Mouse (Mus musculus): ENCODE measurements around the gene Asb1.

Asb1 gene

DNA sequence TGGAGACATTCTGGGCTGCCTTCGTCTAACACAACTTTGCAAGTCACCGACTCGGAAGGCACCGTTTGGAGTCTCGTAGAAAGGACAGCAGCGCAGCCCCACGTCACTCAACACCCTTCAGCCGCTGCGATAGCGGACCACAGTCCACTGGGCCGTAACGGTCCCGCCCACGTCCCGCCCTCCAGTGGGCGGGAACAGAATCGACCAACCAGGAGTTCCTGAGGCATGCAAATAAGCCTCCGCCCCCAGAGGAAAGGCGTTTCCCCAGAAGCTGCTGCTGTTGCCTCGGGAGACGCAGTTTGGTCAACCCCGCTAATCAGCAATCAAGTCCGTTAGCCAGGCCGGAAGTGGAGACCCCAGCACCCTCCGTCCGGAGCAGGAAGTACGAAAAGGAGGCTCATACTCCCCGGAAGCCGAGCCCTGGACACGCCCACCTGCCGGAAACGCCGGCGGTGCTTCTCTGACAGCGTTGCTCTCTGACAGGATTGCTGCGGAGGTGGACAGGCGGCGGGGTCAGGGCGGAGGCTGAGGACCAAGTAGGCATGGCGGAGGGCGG, at the start of gene Asb1:
Gene Asb1, plus strand, starts transcription at position 274 of the 556 bp plus-strand sequence.
- peak; percentile 96 for DNase-seq (ENCODE audit: low read depth, low spot score)

DNA sequence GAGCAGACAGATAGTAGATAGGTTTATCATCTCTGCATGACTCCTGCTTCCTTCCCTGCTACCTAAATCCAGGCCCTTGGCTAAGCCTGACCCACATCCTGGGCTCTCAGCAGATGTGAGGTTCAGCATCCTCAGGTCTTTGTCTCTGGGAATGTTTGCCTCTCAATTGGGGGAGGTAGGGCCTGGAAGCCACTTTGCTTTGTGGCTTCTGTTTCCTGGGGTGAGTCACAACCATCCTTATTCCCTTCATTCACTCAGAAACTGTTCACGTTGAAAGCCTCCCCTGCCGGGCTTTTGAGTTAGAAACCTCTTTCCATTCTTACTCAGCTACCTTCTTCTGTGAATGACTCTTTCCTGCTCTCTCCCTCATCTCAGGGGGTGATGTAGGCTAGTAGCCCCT, 47.6 kb upstream of the Asb1 start:
- no peak for DNase-seq (ENCODE audit: low read depth, low spot score)

DNA sequence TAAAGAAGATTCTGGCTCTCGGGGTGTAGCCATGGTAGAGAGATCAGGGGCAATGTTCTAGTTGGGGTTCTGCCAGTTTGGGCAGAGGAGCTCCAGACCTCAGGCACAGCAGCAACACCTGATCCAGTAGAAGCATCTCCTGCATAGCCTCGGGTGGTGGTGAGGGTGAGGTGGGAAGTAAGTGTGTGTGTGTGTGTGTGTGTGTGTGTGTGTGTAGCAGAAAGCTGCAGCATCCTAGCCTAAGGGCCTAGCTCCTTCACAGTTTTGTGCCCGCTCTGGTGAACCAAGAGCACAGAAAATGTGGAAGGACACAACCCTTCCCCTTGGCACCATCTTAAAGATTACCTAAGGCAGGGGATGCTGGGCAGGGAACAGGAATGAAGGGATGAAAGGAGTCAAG, 46.4 kb upstream of the Asb1 start:
- no peak for DNase-seq (ENCODE audit: low read depth, low spot score)

DNA sequence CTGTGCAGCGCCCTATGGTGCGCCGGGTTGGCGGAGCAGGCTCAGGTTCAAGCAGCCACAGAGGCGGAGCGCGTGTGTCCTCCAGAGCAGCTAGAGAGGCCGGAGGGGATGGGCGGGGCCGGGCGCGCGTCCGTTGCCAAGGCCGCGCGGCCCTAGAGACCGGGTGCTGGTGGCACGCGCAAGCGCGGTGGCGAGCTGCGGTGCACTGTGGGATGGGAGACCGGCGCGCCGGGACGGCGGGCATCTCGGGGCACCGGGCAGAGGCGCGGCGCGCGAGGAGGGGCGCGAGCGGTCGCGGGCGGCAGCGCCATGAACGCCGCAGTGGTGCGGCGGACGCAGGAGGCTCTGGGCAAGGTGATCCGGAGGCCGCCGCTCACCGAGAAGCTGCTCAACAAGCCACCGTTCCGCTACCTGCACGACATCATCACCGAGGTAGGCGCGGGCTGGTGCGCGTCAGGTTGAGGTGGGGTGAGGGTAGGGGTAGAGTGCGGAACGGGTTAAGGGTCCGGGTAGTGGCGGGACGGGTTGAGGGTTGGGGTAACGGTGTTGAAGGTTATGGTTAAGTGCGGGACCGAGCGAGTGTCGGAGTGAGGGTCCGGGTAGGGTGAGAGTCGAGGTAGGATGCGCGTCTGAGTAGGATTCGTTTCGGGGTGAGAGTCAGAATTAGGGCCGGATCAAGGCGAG, 45.7 kb upstream of the Asb1 start, which contains the start of gene Traf3ip1:
Gene Traf3ip1, plus strand, starts transcription at position 191 of the 684 bp plus-strand sequence.
- peak; percentile 75 for DNase-seq (ENCODE audit: low read depth, low spot score)

DNA sequence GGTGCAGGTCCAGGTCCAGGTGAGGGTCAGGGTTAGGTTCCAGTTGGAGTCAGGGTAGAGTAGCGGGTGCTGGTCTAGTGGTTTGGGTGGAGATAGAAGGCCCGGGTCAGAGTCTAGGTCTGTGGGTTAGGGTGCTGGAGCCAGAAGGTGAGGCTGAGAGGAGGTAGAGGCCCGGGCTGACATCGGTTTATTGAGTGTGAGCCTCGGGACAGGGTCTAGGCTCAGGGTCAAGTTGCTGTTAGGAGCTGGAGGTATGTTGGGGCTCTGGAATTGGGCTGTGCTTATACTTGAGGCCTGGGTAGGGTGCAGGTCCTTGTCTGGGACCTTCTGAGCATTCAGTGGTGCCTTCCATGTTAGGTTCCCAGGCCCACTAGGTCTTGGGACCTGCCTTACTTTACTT, 45.0 kb upstream of the Asb1 start:
- no peak for DNase-seq (ENCODE audit: low read depth, low spot score)

DNA sequence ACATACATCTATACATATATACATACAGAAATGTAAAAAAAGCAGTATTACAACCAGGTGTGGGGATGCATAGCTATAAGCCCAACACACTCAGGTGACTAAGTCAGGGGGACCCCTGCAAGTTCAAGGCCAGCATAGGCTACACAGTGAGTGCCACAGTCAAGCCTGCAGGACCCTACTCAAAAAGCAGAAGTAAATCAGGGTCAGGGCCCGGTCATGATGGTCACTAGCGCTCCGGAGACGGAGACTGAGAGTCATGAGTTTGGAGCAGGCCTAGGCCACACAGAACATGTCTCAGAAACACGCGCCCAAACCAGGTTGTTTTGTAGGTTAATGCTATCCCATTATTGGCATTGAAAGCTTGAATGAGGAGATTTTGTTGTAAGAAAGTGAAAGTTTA, 41.8 kb upstream of the Asb1 start:
- DNase-seq (ENCODE audit: low read depth, low spot score): no peak

DNA sequence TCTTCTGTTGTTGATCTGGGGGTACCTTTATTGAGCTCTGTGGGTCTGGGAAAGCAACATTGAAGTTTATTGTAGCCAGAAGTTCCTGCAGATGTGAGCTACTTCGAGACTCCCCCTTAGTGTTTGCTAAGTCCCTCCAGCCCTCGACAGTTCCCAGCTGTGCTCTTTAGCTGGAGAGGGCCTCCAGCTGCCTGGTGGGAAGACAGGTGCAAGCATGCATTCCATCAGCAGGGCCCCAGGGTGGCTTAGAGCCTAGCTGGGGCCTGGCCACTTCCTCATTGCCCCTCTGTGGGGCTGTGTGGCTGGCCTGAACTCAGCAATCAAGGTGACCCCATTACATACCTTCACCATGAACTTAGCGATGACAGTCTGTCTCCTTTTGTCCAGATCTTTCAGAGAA, 35.7 kb upstream of the Asb1 start:
- no peak for DNase-seq (ENCODE audit: low read depth, low spot score)

DNA sequence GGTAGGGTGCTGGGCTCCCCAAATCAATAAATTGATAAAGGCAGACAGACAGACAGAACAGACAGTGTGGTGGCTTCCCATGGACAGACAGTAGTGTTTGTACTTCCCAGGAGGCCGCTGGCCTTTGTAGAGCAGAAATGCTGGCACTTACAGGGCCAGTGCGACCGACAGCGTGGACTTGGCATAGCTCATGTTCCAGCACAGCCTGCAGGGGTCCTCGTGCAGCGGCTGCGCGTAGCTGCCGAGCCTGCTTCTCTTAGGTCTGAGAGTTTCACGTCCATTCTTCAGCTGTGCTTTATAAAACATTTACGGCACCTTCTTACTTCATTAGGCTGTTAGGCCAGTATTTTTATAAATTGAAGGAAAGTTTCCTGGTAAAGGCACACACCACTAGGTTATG, 25.4 kb upstream of the Asb1 start:
- DNase-seq (ENCODE audit: low read depth, low spot score): no peak

DNA sequence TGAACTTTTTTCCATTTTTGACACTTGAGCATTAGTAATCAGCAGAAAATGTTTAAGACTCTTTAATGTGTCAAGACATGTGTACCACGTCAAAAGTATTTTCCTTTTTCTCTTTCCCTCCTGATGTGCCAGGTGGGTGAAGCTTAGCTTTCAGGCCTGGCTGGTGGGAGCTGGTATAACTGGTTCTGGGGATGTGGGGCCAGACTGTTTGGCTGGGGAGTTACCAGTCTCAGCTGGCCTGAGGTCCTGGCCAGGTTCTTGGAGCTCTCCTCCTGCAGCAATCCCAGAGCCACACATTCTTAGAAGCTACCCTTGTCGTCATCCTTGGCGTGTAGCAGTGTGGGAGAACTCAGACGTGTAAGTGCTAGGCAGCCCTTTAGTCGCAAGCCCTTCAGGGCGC, 24.7 kb upstream of the Asb1 start:
- no peak for DNase-seq (ENCODE audit: low read depth, low spot score)

DNA sequence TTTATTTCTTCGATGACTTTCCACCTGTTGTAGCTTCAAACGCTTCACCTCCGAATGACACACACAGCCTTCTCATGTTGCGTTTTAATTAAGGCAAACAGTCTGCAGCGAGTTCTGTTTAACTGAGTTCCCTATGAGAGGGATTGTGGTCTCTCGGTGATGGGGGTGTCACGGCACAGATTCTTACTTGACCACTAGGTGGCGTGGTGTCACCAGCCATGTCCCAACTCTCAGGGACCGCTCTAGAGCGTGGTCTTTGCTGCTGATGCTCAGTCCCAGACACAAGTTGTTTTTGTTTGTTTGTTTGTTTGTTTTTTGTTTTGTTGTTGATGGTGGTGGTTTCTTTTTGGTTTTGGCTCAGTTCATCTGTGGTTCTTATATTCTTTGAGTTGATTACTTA, 16.6 kb upstream of the Asb1 start:
- peak; percentile 13 for DNase-seq (ENCODE audit: low read depth, low spot score)

DNA sequence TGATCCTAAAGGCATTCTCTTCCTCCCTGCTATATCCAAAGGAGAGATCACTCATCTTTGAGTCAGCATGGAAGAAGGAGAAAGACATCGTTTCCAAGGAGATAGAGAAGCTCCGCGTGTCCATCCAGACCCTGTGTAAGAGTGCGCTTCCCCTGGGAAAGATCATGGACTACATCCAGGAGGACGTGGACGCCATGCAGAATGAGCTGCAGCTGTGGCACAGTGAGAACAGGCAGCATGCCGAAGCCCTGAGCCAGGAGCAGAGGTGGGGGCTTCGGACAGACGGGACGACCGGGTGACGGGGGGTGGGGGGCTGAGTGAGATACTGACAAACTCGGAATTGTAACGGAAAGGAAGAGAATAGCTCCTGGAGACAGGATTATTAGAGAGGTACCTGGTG, 14.5 kb upstream of the Asb1 start:
- DNase-seq (ENCODE audit: low read depth, low spot score): no peak

DNA sequence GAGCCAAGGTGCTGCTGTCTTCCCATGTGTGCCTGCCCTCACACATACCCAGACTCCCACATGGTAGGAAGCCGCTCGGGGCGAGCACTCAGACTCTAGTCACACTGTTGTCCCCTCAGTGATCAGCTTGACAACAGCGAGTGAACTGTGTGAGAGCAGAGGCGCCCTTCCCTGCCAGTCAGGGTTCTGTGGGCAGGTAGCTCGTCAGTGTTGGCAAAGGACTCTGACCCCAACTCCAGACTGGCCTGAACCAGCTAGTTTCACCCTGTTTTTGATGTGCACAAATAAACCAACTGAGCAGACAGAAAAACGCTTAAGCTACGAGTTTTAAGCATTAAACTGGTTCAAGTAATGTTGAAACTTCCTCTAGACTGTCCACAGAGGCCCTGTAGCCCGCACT, 10.2 kb upstream of the Asb1 start:
- no peak for DNase-seq (ENCODE audit: low read depth, low spot score)

DNA sequence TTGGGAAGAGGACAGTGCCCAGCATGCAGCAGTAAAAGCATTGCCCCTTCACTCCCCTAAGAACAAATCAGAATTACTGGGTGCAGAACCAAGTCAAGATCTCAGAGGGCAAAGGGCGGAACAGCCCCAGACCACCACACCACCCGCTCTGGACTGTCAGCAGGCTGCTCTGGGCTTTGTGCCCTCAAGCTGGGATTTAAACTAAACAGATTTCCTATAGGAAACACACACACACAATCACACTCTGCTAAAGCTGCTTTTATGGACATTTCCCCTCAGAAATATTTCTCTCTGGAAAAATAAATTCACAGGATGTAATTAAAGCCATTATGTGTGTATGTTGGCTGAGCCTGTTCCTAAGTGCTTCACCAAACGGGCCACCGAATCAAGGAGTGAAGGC, 8.1 kb upstream of the Asb1 start:
- DNase-seq (ENCODE audit: low read depth, low spot score): no peak

DNA sequence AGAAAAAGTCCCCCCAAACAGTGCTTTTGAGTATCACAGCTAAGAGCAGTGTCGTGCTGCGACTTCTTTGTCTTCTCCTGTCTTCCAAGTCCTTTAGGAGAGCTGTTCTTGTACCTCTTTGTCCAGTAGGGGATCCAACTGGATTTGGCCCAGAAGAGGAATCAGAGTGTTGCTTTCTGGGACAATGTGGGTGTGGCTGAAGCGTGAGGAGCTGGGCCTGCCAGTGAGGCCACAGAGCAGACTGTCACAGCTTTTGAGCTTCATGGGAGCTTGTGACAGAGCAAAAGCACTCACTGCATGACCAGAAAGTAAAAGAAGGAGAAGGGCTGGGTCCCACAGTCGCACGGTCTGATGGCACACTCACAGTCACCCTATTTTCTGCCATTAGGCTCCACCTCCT, 7.5 kb upstream of the Asb1 start:
- DNase-seq (ENCODE audit: low read depth, low spot score): no peak

DNA sequence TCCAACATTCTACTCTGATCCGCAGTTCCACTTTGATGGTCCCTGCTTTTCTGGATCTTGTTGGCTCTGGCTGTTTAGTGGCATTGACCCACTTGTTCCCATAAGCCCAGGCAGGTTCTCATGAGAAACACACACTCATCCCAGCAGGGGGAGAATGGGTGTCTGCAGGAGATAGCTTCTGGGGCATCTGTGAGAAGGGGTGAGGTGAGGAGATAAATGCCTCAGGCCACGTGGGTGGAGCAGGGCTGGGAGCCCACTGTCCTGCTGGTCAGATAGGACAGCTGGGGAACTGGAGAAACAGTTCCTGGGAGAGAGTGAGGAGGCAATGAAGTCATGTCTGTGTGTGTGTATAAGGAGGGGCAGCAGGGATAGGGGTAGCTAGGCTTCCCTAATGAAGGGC, 6.9 kb upstream of the Asb1 start:
- no peak for DNase-seq (ENCODE audit: low read depth, low spot score)

DNA sequence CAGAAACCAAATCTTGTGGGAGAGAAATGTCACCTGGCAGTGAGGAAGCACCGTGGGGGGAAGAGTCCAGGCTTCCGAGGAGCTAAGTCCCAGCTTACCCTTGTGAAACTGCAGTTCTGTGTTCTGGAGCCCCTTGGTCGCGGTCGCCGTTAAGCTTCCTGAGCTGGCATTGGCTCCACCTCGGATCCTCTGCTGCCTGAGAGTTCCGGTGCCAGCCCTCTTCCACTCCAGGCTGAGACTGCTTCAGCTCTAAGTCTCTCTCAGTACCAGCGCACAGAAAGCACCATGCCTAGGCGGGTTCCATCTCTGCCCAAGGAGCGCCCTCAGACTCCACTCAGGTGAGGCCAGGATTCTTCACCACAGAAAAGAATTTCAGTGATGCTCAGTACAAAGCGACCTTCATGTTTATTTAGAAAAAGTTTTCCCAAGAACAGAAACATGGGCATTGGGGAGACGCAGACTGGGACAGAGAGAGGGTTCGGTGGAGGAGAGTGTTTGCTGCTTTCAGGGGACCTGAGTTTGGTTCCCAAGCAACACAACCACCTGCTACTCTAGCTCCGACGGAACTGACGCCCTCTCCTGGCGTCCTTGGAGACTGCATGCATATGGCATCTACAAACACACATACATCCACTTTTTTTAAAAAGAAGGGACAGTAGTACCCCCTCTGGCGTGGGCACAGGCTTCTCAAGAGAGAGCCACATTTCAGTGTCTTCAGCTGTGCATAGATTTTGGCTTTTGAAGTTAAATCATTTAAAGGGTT, 6.2 kb upstream of the Asb1 start:
- DNase-seq (ENCODE audit: low read depth, low spot score): no peak

DNA sequence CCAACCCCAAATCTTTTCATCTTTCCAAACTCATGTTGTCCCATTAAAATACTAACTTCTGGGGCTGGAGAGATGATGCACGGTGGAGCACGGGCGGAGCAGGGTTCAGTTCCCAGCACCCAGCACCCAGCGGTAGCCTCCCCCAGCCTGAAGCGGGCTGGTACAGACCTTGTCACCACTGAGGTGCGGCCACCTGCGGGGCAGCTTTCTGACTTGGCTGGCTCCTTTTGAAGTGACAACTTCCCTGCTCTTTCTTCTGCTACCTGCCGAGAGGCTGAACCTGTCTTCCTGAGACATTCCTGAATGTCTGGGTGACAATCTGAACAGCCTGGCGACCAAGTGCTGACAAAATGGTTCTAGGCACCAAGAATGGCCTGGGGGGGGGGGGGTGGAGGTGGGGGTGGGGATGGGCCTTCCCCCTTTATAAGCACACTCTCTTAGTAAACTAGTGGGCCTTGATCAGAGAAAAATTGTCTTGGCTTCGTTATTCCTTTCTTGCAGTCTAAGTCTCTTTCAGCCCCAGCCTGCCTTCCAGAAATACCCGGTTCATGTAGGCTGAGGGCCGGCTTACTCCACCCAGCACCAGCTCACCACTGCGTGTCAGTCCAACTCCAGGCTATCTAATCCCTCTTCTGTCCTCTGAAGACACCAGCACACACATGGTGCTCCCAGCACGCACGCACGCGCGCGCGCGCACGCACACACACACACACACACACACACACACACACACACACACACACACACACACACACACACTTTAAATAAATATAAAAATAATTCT, 2.4 kb upstream of the Asb1 start:
- DNase-seq (ENCODE audit: low read depth, low spot score): no peak

DNA sequence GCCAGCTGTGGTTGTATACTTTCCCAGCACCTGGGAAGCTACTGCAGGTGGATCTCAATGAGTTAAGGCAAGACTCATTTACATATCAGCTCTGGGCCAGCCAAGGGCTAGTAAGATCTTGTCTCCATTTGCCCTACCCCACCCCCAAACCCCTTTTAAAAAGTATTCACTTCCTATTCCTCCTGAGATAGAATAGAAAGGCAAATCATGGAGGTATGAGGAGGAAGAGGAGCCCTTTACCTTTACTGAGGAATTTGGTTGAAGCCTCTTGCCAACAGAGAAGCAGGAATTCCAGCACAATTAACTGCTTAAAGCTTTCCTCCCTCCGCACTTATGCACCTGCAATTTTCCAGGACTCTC, 1.8 kb upstream of the Asb1 start:
- no peak for DNase-seq (ENCODE audit: low read depth, low spot score)

DNA sequence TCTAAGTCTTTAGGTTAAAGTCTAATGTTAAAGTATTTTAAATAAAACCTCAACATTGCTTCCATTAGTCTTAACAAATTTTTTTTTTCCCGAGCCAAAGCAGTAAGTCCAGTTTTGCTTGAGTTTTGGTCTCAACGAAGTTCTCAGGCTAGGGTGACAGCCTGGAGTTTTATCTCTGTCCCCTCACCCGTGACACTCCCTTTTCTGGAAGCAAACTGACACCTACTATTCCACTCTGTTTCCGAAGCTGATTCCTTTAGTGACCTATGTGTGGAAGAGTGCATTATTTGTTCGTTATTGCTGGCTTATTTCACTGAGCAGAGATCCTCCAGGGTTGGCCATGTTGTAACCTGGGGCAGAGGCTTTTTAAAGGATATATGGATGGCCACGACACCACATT, 1.1 kb upstream of the Asb1 start:
- no peak for DNase-seq (ENCODE audit: low read depth, low spot score)

DNA sequence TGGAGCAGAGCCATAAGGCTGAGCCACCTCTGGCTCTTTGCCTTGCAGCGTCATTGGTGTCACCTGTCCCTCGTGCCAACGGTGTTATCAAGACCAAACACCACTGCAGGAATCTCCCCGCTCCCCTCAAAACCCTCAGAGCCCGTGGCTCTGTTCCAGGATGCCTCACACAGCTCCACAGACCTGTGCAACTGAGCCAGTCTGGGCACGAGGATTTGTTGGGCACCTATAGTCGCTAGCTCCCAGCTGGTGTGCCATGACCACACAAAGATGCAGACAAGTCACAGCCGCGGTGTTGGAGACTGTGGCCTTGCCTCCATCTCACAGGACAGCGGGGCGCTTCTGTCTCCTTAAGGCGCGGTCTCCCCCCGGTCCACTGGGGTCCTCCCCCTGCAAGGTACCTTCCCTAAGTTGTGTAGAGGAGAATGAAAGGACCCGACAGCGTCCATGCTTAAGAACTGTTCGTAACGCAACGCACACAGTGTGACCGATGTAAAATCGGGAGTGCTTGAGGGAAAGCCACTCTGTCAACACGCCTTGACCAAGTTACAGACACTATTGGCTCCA, 557 bp upstream of the Asb1 start:
- DNase-seq (ENCODE audit: low read depth, low spot score): no peak

DNA sequence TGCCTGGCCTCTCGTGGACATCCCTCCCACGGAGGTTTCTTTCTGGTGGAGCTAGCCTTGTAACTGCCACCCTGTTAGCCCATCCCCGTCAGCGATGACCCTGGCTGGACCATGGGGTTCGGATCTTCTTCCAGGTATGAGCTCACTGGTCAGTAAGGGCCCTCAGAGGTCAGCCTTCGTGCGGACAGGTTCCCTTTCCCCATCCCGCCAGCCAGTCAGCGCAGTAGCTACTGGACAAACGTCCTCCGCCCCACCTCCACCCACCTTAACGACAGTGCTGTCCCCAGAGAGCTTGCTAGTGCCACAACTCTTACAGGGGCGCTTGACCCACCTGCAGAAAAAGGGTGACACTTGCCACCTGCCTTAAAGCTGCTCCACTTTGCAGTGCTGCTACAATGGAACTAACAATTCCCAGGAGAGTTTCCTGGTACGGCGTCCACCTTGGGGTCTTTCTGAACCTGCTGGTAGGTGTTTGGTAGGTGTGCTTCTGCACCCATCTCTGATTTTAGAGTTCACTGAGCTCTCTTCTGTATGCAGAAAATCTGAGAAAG, 773 bp downstream of the Asb1 start:
- DNase-seq (ENCODE audit: low read depth, low spot score): no peak

DNA sequence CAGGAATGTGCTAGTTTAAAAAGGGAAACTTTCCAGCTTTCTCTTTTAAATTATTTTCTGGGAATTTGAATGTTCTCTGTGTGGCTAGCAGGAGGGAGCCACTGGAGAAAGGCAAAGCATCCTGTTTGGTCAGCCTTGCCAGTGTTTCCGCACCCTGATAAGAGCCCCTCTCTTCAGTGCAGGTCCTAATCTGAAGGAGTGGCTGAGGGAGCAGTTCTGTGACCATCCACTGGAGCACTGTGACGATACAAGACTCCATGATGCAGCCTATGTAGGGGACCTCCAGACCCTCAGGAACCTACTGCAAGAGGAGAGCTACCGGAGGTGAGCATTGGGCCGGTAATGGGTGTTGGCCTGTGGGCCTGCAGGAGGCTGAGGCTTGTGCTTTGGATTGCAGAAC, 3.6 kb downstream of the Asb1 start:
- no peak for DNase-seq (ENCODE audit: low read depth, low spot score)
